Mouse (Mus musculus) forebrain, embryonic 13.5 days (tissue): Measurements from ENCODE around the gene Ccdc57. TPM values are rescaled to one million over a fixed set of nuclear protein-coding genes. Genes with fewer than 3 reads are reported as not detected.
A peak's percentile ranks its signal among the peaks of the same experiment; 100 is the strongest.

Experiments used
- ATAC-seq: fragments of 200-750 bp; cut with Nextera tagmentation; 2 replicates; pipeline ENCODE4 v1.8.0; 2017
- H3K27ac ChIP-seq: fragments of 300-500 bp; sonication (generic); 2 replicates; pipeline ENCODE4 v1.5.1; 2015; ENCODE audit warnings: inconsistent platforms, mild to moderate bottlenecking, moderate library complexity
- H3K27me3 ChIP-seq: fragments of 300-500 bp; sonication (generic); 2 replicates; pipeline ENCODE4 v1.6.1; 2015; ENCODE audit warnings: mild to moderate bottlenecking, inconsistent platforms
- H3K36me3 ChIP-seq: fragments of 300-500 bp; sonication (generic); 2 replicates; pipeline ENCODE4 v1.6.1; 2015; ENCODE audit warnings: mild to moderate bottlenecking, inconsistent platforms; ENCODE audit not compliant: poor library complexity, severe bottlenecking
- H3K4me1 ChIP-seq: fragments of 300-500 bp; sonication (generic); 2 replicates; pipeline ENCODE4 v1.6.1; 2015; ENCODE audit warnings: inconsistent platforms
- H3K4me2 ChIP-seq: fragments of 300-500 bp; sonication (generic); 2 replicates; pipeline ENCODE4 v1.6.1; 2015; ENCODE audit warnings: inconsistent platforms, mild to moderate bottlenecking, moderate library complexity
- H3K4me3 ChIP-seq: fragments of 300-500 bp; sonication (generic); 2 replicates; pipeline ENCODE4 v1.5.1; 2015; ENCODE audit warnings: mild to moderate bottlenecking, inconsistent platforms
- H3K9ac ChIP-seq: fragments of 300-500 bp; sonication (generic); 2 replicates; pipeline ENCODE4 v1.6.1; 2015; ENCODE audit warnings: mild to moderate bottlenecking, inconsistent platforms
- H3K9me3 ChIP-seq: fragments of 300-500 bp; sonication (generic); replicated peaks from 2 replicates; pipeline ENCODE4 v1.6.1; 2016; ENCODE audit warnings: inconsistent platforms
- WGBS: fragments of 180-500 bp; shearing (Covaris S2); methylation state at CpG from one replicate; pipeline ENCODE4 v1.1.7; 2015; 5-methylcytosine and 5-hydroxymethylcytosine counted together
- polyA plus RNA-seq: library from polyadenylated mRNA; unstranded; fragments of >200 nt; fragmentation: Nextera tagmentation; extraction: Ambion mirVana; gene quantifications from 2 replicates; pipeline ENCODE4 v1.2.1, GENCODE M21; 2015

Gene Ccdc57
- polyA plus RNA-seq, 1 experiment from 2014 or later: 5.6 TPM

- Histone ChIP-seq H3K4me2 (no peak overlapping the region), H3K27me3 (no peaks in the 10 kb centered on the region), H3K36me3 (peaks cover 9% of the 10 kb centered on the region; the same call in 1 of the 2 replicates), H3K4me1 (0 out of 2 replicates have a peak, but pooled peaks cover 5% of the 10 kb centered on the region), H3K9me3 (no peaks in the 10 kb centered on the region), H3K4me3 (no peak overlapping the region), H3K27ac (no peak overlapping the region), H3K9ac (no peak overlapping the region)
- no peak for ATAC-seq
- WGBS: 90% methylated on average over 4 of the region's 4 CpGs
Measured at GRCm38 (mm10) chr11:120928468-120928867, 4.2 kb downstream of the Ccdc57 start.

GRCm38 (mm10) chr11:120922528-120922927 is 10.1 kb downstream of the Ccdc57 start:
- no peak overlapping the region for H3K4me2 ChIP-seq
- H3K4me3 ChIP-seq: no peak overlapping the region
- no peak overlapping the region for H3K9ac ChIP-seq
- H3K36me3 ChIP-seq: peaks cover 59% of the 10 kb centered on the region
- H3K27ac ChIP-seq: no peak overlapping the region
- no peaks in the 10 kb centered on the region for H3K9me3 ChIP-seq
- H3K4me1 ChIP-seq: no peaks in the 10 kb centered on the region
- WGBS: 94% methylated on average over 3 of the region's 3 CpGs
- no peak for ATAC-seq
- H3K27me3 ChIP-seq: no peaks in the 10 kb centered on the region

- no peaks in the 10 kb centered on the region for H3K4me1 ChIP-seq
- no peak overlapping the region for H3K4me3 ChIP-seq
- no peaks in the 10 kb centered on the region for H3K27me3 ChIP-seq
- WGBS: 98% methylated on average over 5 of the region's 5 CpGs
- H3K4me2 ChIP-seq: no peak overlapping the region
- peaks cover 63% of the 10 kb centered on the region for H3K36me3 ChIP-seq
- H3K9me3 ChIP-seq: no peaks in the 10 kb centered on the region
- no peak overlapping the region for H3K27ac ChIP-seq
- H3K9ac ChIP-seq: no peak overlapping the region
- ATAC-seq: no peak
Measured at GRCm38 (mm10) chr11:120917756-120918155, 14.9 kb downstream of the Ccdc57 start.

GRCm38 (mm10) chr11:120916477-120916876 is 16.2 kb downstream of the Ccdc57 start:
- H3K9me3 ChIP-seq: no peaks in the 10 kb centered on the region
- 86% methylated on average over 3 of the region's 3 CpGs for WGBS

GRCm38 (mm10) chr11:120913796-120914195 is 18.9 kb downstream of the Ccdc57 start:
- Histone ChIP-seq H3K9me3 (no peaks in the 10 kb centered on the region), H3K9ac (no peak overlapping the region), H3K4me1 (no peaks in the 10 kb centered on the region), H3K4me3 (no peak overlapping the region), H3K27me3 (no peaks in the 10 kb centered on the region), H3K36me3 (peaks cover 28% of the 10 kb centered on the region), H3K27ac (no peak overlapping the region), H3K4me2 (no peak overlapping the region)
- ATAC-seq: no peak
- 98% methylated on average over 4 of the region's 4 CpGs for WGBS

More at GRCm38 (mm10) chr11:120916477-120916876, 16.2 kb downstream of the Ccdc57 start:
- peaks cover 53% of the 10 kb centered on the region for H3K36me3 ChIP-seq
- no peak overlapping the region for H3K4me2 ChIP-seq
- H3K9ac ChIP-seq: no peak overlapping the region
- H3K27me3 ChIP-seq: no peaks in the 10 kb centered on the region
- no peak for ATAC-seq
- no peaks in the 10 kb centered on the region for H3K4me1 ChIP-seq
- no peak overlapping the region for H3K27ac ChIP-seq
- no peak overlapping the region for H3K4me3 ChIP-seq

- WGBS: 17% methylated on average over 1 of the region's 1 CpGs
- no peak overlapping the region for H3K4me3 ChIP-seq
- H3K9me3 ChIP-seq: no peaks in the 10 kb centered on the region
- H3K4me2 ChIP-seq: no peak overlapping the region
- H3K27ac ChIP-seq: no peak overlapping the region
- peak; percentile 45; the same call in 1 of the 2 replicates for ATAC-seq
- H3K9ac ChIP-seq: no peak overlapping the region
- H3K27me3 ChIP-seq: no peaks in the 10 kb centered on the region
- H3K4me1 ChIP-seq: no peaks in the 10 kb centered on the region
- peaks cover 24% of the 10 kb centered on the region for H3K36me3 ChIP-seq
Measured at GRCm38 (mm10) chr11:120905430-120905873, 27.2 kb downstream of the Ccdc57 start.

- WGBS: 99% methylated on average over 3 of the region's 3 CpGs
- no peak for ATAC-seq
- H3K9ac ChIP-seq: no peak overlapping the region
Measured at GRCm38 (mm10) chr11:120904561-120904960, 28.1 kb downstream of the Ccdc57 start.

GRCm38 (mm10) chr11:120903159-120903850 is 29.4 kb downstream of the Ccdc57 start:
- no peak for ATAC-seq
- Histone ChIP-seq H3K36me3 (peaks cover 30% of the 10 kb centered on the region), H3K9me3 (no peaks in the 10 kb centered on the region), H3K4me1 (no peaks in the 10 kb centered on the region), H3K9ac (no peak overlapping the region), H3K27me3 (no peaks in the 10 kb centered on the region), H3K4me3 (no peak overlapping the region), H3K4me2 (no peak overlapping the region), H3K27ac (no peak overlapping the region)
- WGBS: 86% methylated on average over 24 of the region's 24 CpGs

More at GRCm38 (mm10) chr11:120904561-120904960, 28.1 kb downstream of the Ccdc57 start:
- Histone ChIP-seq H3K4me1 (no peaks in the 10 kb centered on the region), H3K36me3 (peaks cover 24% of the 10 kb centered on the region), H3K27me3 (no peaks in the 10 kb centered on the region), H3K4me3 (no peak overlapping the region), H3K9me3 (no peaks in the 10 kb centered on the region), H3K27ac (no peak overlapping the region), H3K4me2 (no peak overlapping the region)

GRCm38 (mm10) chr11:120902487-120903142 is 30.1 kb downstream of the Ccdc57 start:
- H3K27me3 ChIP-seq: no peaks in the 10 kb centered on the region
- H3K27ac ChIP-seq: no peak overlapping the region
- WGBS: 57% methylated on average over 10 of the region's 10 CpGs
- no peak overlapping the region for H3K4me3 ChIP-seq
- ATAC-seq: no peak
- no peaks in the 10 kb centered on the region for H3K4me1 ChIP-seq
- peaks cover 36% of the 10 kb centered on the region for H3K36me3 ChIP-seq
- no peaks in the 10 kb centered on the region for H3K9me3 ChIP-seq
- H3K9ac ChIP-seq: no peak overlapping the region
- H3K4me2 ChIP-seq: no peak overlapping the region

GRCm38 (mm10) chr11:120901729-120902486 is 30.8 kb downstream of the Ccdc57 start:
- no peak overlapping the region for H3K4me3 ChIP-seq
- peaks cover 43% of the 10 kb centered on the region for H3K36me3 ChIP-seq
- no peak overlapping the region for H3K27ac ChIP-seq
- no peaks in the 10 kb centered on the region for H3K4me1 ChIP-seq
- no peak overlapping the region for H3K9ac ChIP-seq
- ATAC-seq: no peak
- no peak overlapping the region for H3K4me2 ChIP-seq
- 81% methylated on average over 21 of the region's 21 CpGs for WGBS
- H3K9me3 ChIP-seq: no peaks in the 10 kb centered on the region
- H3K27me3 ChIP-seq: no peaks in the 10 kb centered on the region

- WGBS: 92% methylated on average over 8 of the region's 8 CpGs
- Histone ChIP-seq H3K9me3 (no peaks in the 10 kb centered on the region), H3K4me2 (no peak overlapping the region), H3K36me3 (peaks cover 56% of the 10 kb centered on the region), H3K27me3 (no peaks in the 10 kb centered on the region), H3K9ac (no peak overlapping the region), H3K4me3 (no peak overlapping the region), H3K27ac (no peak overlapping the region), H3K4me1 (no peaks in the 10 kb centered on the region)
- ATAC-seq: no peak
Measured at GRCm38 (mm10) chr11:120900276-120901244, 32.1 kb downstream of the Ccdc57 start.
